Mouse (Mus musculus) ES-E14 (cell line): Measurements from ENCODE around the gene Syt11.

Experiments
- CHD2 ChIP-seq: IDR thresholded peaks from 2 replicates; pipeline ENCODE4 v1.6.1; 2014; ENCODE audit warnings: mild to moderate bottlenecking, low read depth, low read length, inconsistent platforms
- HCFC1 ChIP-seq: IDR thresholded peaks from 2 replicates; pipeline ENCODE4 v1.6.1; 2012; ENCODE audit warnings: low read length, inconsistent platforms, borderline replicate concordance; ENCODE audit not compliant: insufficient read depth
- MAFK ChIP-seq: IDR thresholded peaks from 2 replicates; pipeline ENCODE4 v1.6.1; 2014; ENCODE audit warnings: mild to moderate bottlenecking, low read depth, low read length, inconsistent platforms; ENCODE audit not compliant: insufficient read depth
- ZC3H11A ChIP-seq: IDR thresholded peaks from 2 replicates; pipeline ENCODE4 v1.6.1; 2012; ENCODE audit warnings: low read depth, mild to moderate bottlenecking, inconsistent platforms, low read length, borderline replicate concordance
- ZNF384 ChIP-seq: IDR thresholded peaks from 2 replicates; pipeline ENCODE4 v1.6.1; 2012; ENCODE audit warnings: low read depth, low read length, inconsistent platforms

- no peak for TF ChIP-seq MAFK
- no peak for TF ChIP-seq ZC3H11A
- TF ChIP-seq ZNF384 = no peak
- no peak for TF ChIP-seq HCFC1
- no peak for TF ChIP-seq CHD2
Observed at GRCm38 (mm10) chr3:88745534-88745933, 29.4 kb downstream of the Syt11 start.
